Mouse (Mus musculus): ENCODE results near the gene Astl. TPM values are rescaled to one million over a fixed set of nuclear protein-coding genes. Genes with fewer than 3 reads are reported as not detected.

The Astl gene
- polyA plus RNA-seq, 1 experiment = not detected

DNA sequence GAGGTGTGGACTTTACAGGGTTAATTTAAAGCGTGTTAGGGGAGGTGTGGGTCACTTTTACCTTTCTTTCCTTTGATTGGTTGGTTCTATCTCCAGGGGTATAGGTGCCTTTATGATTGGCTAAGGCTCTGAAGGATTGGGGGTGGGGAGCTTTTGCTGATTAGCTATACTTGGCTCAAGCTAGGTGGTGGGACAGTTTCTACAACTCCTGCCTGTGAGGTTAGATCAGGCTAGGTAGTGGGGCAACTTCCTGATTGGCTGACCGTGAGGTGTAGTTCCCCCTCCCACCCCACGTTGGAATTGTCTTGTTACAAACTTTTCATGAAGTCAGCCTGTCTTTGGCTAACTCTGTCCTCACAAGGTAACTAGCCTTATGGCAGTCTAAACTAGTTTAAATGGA is 31.3 kb upstream of the Astl start:
- Histone ChIP-seq H3K36me3 (ENCODE audit: control insufficient read depth) (peaks cover 1% of the 10 kb centered on the region), H3K4me1 (ENCODE audit: control insufficient read depth) (no peaks in the 10 kb centered on the region), H3K9me3 (ENCODE audit: control insufficient read depth, low read length) (peaks cover 3% of the 10 kb centered on the region; the same call in 1 of the 2 replicates), H3K4me3 (replicated peaks) (no peak overlapping the region), H3K27me3 (ENCODE audit: control insufficient read depth) (no peaks in the 10 kb centered on the region)
- TF ChIP-seq GATA1 (IDR thresholded peaks at IDR 0.05; ENCODE audit: low read length) (no peak), TAL1 (IDR thresholded peaks at IDR 0.05; ENCODE audit: low read length) (no peak)

DNA sequence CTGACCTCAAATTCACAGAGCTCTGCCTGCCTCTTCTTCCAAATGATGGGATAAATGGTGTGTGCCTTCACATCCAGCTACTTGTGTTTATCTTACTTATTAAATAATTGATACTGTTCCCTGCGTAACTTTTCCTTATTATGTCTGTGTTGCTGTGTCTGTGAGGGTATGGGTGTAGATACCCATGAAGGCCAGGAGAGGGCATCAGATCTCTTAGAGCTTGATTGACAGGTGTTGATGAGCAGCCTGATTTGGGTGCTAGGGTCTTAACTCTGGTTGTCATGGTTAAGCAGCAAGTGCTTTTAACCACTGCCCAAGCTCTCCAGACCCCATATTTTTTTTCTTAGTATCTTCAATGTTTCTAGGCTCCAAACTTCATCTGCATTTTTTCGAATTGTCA is 29.8 kb upstream of the Astl start:
- Histone ChIP-seq H3K36me3 (ENCODE audit: control insufficient read depth) (no peaks in the 10 kb centered on the region), H3K27me3 (ENCODE audit: control insufficient read depth) (no peaks in the 10 kb centered on the region), H3K9me3 (ENCODE audit: control insufficient read depth, low read length) (no peaks in the 10 kb centered on the region), H3K4me1 (ENCODE audit: control insufficient read depth) (no peaks in the 10 kb centered on the region), H3K4me3 (replicated peaks) (no peak overlapping the region)
- no peak for TF ChIP-seq TAL1 (IDR thresholded peaks at IDR 0.05; ENCODE audit: low read length)
- TF ChIP-seq GATA1 (IDR thresholded peaks at IDR 0.05; ENCODE audit: low read length) = no peak

DNA sequence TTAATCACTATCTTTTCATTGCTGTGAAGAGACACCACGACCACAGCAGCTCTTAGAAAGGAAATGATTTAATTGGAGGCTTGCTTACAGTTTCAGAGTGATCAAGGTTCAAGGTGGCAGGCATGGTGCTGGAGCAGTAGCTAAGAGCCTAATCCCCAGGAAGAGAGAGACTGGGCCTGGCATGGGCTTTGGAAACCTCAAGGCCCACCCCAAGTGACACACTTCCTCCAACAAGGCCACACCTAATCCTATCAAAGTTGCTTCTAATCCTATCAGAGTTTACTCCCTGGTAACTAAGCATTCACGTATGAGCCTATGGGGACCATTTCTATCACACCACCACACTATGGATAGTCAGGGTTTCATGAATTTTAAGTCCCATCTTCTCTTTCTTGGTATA is 28.2 kb upstream of the Astl start:
- H3K27me3 ChIP-seq (ENCODE audit: control insufficient read depth) = no peaks in the 10 kb centered on the region
- no peaks in the 10 kb centered on the region for H3K9me3 ChIP-seq (ENCODE audit: control insufficient read depth, low read length)
- H3K36me3 ChIP-seq (ENCODE audit: control insufficient read depth) = no peaks in the 10 kb centered on the region
- no peak overlapping the region for H3K4me3 ChIP-seq (replicated peaks)
- TF ChIP-seq TAL1 (IDR thresholded peaks at IDR 0.05; ENCODE audit: low read length) (no peak), GATA1 (IDR thresholded peaks at IDR 0.05; ENCODE audit: low read length) (no peak)
- H3K4me1 ChIP-seq (ENCODE audit: control insufficient read depth) = no peaks in the 10 kb centered on the region

DNA sequence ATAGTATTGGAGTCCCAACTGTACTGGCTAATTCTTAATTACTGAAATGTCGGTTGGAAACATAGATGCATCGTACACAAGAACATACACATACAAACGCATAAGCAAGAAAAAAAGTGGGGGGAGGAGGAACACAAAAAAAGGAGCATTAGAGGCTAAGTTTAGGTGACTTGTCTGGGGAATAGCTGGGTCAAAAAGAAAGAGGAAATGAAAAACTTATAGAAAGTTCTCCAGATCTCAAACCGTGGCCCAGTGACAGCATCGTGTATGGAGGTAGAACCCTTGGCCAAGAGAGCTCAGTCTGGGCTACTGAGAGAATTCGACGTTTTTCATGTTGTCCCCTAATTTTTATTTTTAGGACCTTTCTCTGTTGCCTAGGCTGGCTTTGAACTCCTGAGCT is 27.8 kb upstream of the Astl start:
- Histone ChIP-seq H3K27me3 (ENCODE audit: control insufficient read depth) (no peaks in the 10 kb centered on the region), H3K36me3 (ENCODE audit: control insufficient read depth) (no peaks in the 10 kb centered on the region), H3K9me3 (ENCODE audit: control insufficient read depth, low read length) (no peaks in the 10 kb centered on the region), H3K4me1 (ENCODE audit: control insufficient read depth) (no peaks in the 10 kb centered on the region), H3K4me3 (replicated peaks) (no peak overlapping the region)
- TF ChIP-seq TAL1 (IDR thresholded peaks at IDR 0.05; ENCODE audit: low read length) (no peak), GATA1 (IDR thresholded peaks at IDR 0.05; ENCODE audit: low read length) (no peak)

DNA sequence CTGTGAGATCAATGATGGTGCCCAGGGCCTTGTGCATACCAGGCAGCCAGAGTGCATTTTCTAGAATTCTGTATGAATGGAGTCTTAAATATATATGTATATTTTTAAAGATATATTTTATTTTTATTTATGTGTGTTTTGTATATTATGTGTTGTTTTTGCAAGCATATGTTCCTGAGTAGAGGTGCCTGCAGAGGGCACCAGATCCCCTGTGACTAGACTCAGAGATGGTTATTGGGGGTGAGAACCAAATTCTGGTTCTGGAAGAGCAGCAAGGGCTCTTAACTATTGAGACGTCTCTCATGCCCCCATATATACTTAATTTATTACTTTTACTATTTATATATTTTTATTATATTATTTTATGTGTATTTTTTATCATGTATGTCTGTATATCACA is 27.2 kb upstream of the Astl start:
- no peaks in the 10 kb centered on the region for H3K4me1 ChIP-seq (ENCODE audit: control insufficient read depth)
- no peaks in the 10 kb centered on the region for H3K27me3 ChIP-seq (ENCODE audit: control insufficient read depth)
- no peak overlapping the region for H3K4me3 ChIP-seq (replicated peaks)
- TF ChIP-seq GATA1 (IDR thresholded peaks at IDR 0.05; ENCODE audit: low read length) = no peak
- no peak for TF ChIP-seq TAL1 (IDR thresholded peaks at IDR 0.05; ENCODE audit: low read length)
- no peaks in the 10 kb centered on the region for H3K9me3 ChIP-seq (ENCODE audit: control insufficient read depth, low read length)
- H3K36me3 ChIP-seq (ENCODE audit: control insufficient read depth) = no peaks in the 10 kb centered on the region

DNA sequence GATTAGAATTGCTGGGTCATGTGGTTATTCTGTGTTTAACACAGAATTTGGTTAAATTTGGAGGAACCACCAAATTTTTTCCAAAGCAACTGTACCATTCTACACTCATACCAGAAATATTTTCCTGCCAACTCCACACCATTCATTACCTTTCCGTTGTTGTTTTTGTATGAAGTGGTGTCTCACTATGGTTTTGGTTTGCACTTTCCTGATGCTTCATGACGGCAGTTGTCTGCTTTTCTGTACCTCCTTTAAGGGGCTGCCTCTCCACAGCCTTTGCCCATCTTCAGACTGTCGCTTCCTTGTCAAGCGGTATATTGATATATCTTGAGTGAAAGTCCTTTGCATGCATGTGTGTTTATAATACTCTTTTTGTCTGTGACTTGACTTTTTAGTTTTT is 25.6 kb upstream of the Astl start:
- Histone ChIP-seq H3K9me3 (ENCODE audit: control insufficient read depth, low read length) (no peaks in the 10 kb centered on the region), H3K4me3 (replicated peaks) (no peak overlapping the region), H3K4me1 (ENCODE audit: control insufficient read depth) (no peaks in the 10 kb centered on the region), H3K36me3 (ENCODE audit: control insufficient read depth) (no peaks in the 10 kb centered on the region), H3K27me3 (ENCODE audit: control insufficient read depth) (no peaks in the 10 kb centered on the region)
- TF ChIP-seq GATA1 (IDR thresholded peaks at IDR 0.05; ENCODE audit: low read length) (no peak), TAL1 (IDR thresholded peaks at IDR 0.05; ENCODE audit: low read length) (no peak)

DNA sequence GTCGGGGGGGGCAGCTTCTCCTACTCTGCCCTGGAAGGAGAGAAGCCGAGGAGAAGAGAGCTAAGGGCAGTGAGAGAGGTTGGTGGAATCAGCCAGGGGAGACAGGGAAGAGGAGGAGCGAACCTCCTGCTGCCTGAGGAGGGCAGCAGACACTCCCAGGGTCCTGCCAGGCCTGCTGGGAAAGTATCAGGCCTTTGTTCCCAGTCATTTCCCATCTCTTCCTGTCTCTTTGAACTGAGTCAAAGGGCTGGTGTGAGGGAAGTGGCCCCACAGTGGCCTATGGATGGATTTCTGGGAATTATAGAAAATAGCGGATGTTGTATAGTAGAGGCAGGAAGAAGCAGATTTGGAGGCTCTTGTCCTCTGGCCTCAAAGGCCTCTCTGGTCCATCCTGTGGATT is 24.6 kb upstream of the Astl start:
- Histone ChIP-seq H3K9me3 (ENCODE audit: control insufficient read depth, low read length) (no peaks in the 10 kb centered on the region), H3K4me1 (ENCODE audit: control insufficient read depth) (no peaks in the 10 kb centered on the region), H3K27me3 (ENCODE audit: control insufficient read depth) (no peaks in the 10 kb centered on the region), H3K4me3 (replicated peaks) (no peak overlapping the region), H3K36me3 (ENCODE audit: control insufficient read depth) (no peaks in the 10 kb centered on the region)
- TF ChIP-seq TAL1 (IDR thresholded peaks at IDR 0.05; ENCODE audit: low read length) (no peak), GATA1 (IDR thresholded peaks at IDR 0.05; ENCODE audit: low read length) (no peak)

DNA sequence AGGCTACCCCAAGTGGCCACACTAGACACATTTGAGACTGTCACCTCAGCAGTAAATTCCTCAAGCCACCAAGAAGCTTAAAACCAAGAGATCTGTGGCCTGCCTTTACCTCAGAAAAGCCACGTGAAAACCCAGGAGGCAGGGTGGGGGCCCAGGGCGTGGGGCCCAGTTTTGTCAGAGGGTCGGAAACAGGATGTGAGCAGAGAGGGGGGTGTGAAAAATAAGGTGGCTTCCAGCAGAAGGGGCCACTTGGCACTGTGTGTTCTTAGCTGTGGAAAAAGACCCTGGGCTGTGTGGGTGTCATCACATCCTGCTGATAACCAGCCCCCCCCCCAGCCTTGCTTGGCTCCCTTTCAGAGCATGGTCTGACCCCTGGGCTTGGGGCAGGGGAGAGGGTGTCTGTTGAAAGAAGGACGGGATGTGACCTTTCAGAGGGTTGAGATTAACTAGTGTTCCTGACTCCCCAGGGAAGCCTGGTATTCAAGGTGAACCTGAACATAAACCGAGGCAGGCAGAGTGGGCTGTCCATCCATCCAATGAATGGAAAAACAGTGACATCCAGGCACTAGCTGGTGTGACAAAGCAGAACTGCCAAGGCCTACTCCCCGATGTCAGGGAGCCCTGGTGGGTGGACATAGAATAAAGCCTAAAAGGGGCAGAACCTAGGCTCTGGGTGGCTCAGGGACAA is 23.8 kb upstream of the Astl start:
- no peaks in the 10 kb centered on the region for H3K9me3 ChIP-seq (ENCODE audit: control insufficient read depth, low read length)
- H3K36me3 ChIP-seq (ENCODE audit: control insufficient read depth) = no peaks in the 10 kb centered on the region
- H3K4me3 ChIP-seq (replicated peaks) = no peak overlapping the region
- no peaks in the 10 kb centered on the region for H3K4me1 ChIP-seq (ENCODE audit: control insufficient read depth)
- TF ChIP-seq GATA1 (IDR thresholded peaks at IDR 0.05; ENCODE audit: low read length) (no peak), TAL1 (IDR thresholded peaks at IDR 0.05; ENCODE audit: low read length) (no peak)
- H3K27me3 ChIP-seq (ENCODE audit: control insufficient read depth) = no peaks in the 10 kb centered on the region; the same call in 1 of the 2 replicates

DNA sequence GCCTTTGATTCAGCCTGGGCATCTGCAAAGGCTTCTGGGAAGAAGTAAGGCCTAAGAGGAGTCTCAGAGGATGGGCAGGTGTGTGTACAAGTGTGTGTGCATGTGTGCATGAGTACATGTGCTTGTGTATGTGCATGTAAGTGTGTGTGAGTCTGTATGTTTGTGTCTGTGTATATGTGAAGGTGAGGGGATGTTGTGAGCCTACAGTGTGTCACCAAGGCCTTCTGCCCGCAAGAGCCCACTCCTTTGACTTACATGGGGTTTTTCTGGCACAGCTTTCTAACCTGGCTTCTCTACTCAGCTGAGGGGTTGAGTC is 23.3 kb upstream of the Astl start:
- H3K4me1 ChIP-seq (ENCODE audit: control insufficient read depth) = no peaks in the 10 kb centered on the region

DNA sequence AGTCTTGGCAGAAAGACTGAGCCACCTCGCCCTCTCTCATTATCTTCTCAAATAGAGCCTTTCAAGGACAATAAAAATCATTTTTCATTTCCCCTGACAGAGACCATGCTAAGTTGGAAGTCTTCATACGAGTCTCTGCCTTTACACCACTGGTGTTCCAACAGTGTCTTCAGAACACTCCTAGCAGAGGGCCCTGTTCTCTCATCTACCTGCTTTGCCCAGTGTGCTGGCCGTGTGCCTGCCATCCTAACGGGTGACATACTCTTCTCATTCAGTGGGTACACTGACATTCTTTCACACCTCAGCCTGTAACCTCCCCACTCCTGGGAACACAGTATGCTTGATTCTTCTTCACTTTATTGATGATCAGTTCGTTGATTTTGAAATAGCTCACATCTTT is 22.0 kb upstream of the Astl start:
- H3K4me1 ChIP-seq (ENCODE audit: control insufficient read depth) = no peaks in the 10 kb centered on the region
- TF ChIP-seq TAL1 (IDR thresholded peaks at IDR 0.05; ENCODE audit: low read length) = no peak
- TF ChIP-seq GATA1 (IDR thresholded peaks at IDR 0.05; ENCODE audit: low read length) = no peak

More for the DNA sequence above, 23.3 kb upstream of the Astl start:
- Histone ChIP-seq H3K9me3 (ENCODE audit: control insufficient read depth, low read length) (no peaks in the 10 kb centered on the region), H3K27me3 (ENCODE audit: control insufficient read depth) (no peaks in the 10 kb centered on the region; the same call in 1 of the 2 replicates), H3K36me3 (ENCODE audit: control insufficient read depth) (no peaks in the 10 kb centered on the region), H3K4me3 (replicated peaks) (no peak overlapping the region)
- TF ChIP-seq GATA1 (IDR thresholded peaks at IDR 0.05; ENCODE audit: low read length) (no peak), TAL1 (IDR thresholded peaks at IDR 0.05; ENCODE audit: low read length) (no peak)

More for the DNA sequence above, 22.0 kb upstream of the Astl start:
- no peaks in the 10 kb centered on the region for H3K9me3 ChIP-seq (ENCODE audit: control insufficient read depth, low read length)
- no peaks in the 10 kb centered on the region; the same call in 1 of the 2 replicates for H3K27me3 ChIP-seq (ENCODE audit: control insufficient read depth)
- H3K36me3 ChIP-seq (ENCODE audit: control insufficient read depth) = no peaks in the 10 kb centered on the region
- no peak overlapping the region for H3K4me3 ChIP-seq (replicated peaks)
